8 mouse cellular contexts compared by ENCODE assay signal in the genomic region with DNA sequence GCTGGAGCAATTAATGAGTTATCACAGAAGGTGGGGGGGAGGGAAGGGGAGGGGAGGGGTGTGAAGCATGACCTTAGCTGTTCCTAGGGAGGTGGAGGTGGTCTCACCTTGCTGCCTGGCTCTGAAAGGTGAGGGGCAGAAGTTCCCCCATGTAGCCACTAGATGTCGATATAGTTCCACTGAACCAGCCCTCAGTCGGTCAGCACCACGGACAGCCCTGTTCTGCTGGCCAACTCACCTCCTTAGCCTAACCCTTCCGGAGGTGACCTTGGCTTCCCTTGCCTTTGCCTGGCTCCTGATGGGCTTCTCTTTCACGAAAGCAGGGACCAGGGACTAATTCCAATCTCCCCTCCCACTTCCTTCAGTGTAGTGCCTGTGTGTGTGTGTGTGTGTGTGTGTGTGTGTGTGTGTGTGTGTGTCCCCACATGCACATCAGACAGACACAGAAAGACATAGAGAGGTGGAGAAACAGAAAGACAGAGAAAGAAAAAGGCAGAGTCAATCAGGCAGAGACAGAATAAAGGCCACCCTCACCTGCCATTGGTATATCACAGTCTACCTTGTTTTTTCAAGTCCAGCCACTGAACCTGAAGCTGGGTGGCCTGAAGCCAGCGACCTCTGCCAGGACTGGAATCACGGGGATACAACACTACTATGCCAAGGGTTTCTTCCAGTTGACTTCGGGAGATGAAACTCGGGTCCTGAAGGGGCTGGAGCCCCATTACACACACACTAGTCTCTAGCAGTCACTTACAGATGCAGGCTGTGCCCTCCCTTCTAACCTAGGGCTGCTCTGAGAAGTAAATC.
DNase-seq lines count a peak whose midpoint lies in the region; ATAC-seq lines count a peak whose summit lies in the region.

No protein-coding gene starts in this region.

- no peak overlapping the region for H3K4me3 ChIP-seq in heart, embryonic 11.5 days (ENCODE audit: low read depth, low read length)
- H3K4me3 ChIP-seq in kidney, embryonic 15.5 days (replicated peaks) = no peak overlapping the region

- DNase-seq in frontal cortex, postnatal 25 days (ENCODE audit: low spot score in 2 of 2) = no peak
- peak; percentile 65 for DNase-seq in adipocyte (ENCODE audit: low spot score)
- DNase-seq in lung, postnatal 36 days = peak; percentile 78
- peak; percentile 65 for DNase-seq in ovary, postnatal 36 days (ENCODE audit: low spot score)

- no peak overlapping the region for H3K27ac ChIP-seq in heart, embryonic 11.5 days (ENCODE audit: low read depth, low read length)
- no peak overlapping the region for H3K27ac ChIP-seq in kidney, embryonic 15.5 days

- WGBS in heart, embryonic 11.5 days (ENCODE audit: insufficient replicate concordance) = 35% methylated on average over 9 of the region's 9 CpGs
- 33% methylated on average over 9 of the region's 9 CpGs for WGBS in kidney, embryonic 15.5 days

- H3K27me3 ChIP-seq in heart, embryonic 11.5 days (ENCODE audit: control insufficient read depth, insufficient read depth, low read length) = no peaks in the 10 kb centered on the region
- H3K27me3 ChIP-seq in kidney, embryonic 15.5 days = peaks cover 15% of the 10 kb centered on the region; the same call in 1 of the 2 replicates

- H3K9ac ChIP-seq in heart, embryonic 11.5 days (ENCODE audit: low read depth, low read length) = no peak overlapping the region
- no peak overlapping the region for H3K9ac ChIP-seq in kidney, embryonic 15.5 days

- peaks cover 2% of the 10 kb centered on the region; the same call in 1 of the 2 replicates for H3K4me1 ChIP-seq in heart, embryonic 11.5 days (ENCODE audit: control insufficient read depth, insufficient read depth, low read length)
- no peaks in the 10 kb centered on the region for H3K4me1 ChIP-seq in kidney, embryonic 15.5 days

- peak; percentile 72 for ATAC-seq in frontal cortex, adult (ENCODE audit: low TSS enrichment)
- ATAC-seq in common myeloid progenitor, adult 5-6 weeks (replicated peaks; ENCODE audit: low read depth, poor library complexity, severe bottlenecking) = peak; percentile 93
- ATAC-seq in heart, embryonic 11.5 days (replicated peaks; ENCODE audit: insufficient number of reproducible peaks, low FRiP score, low TSS enrichment) = 0 out of 2 replicates have a peak, but pooled peaks have one; percentile 32
- 0 out of 2 replicates have a peak, but pooled peaks have one; percentile 40 for ATAC-seq in kidney, embryonic 15.5 days (replicated peaks; ENCODE audit: low FRiP score)

- no peaks in the 10 kb centered on the region for H3K9me3 ChIP-seq in heart, embryonic 11.5 days (replicated peaks; ENCODE audit: control insufficient read depth, low read length)
- H3K9me3 ChIP-seq in kidney, embryonic 15.5 days (replicated peaks) = no peaks in the 10 kb centered on the region

- no peaks in the 10 kb centered on the region for H3K36me3 ChIP-seq in heart, embryonic 11.5 days (ENCODE audit: control insufficient read depth, insufficient read depth, low read length)
- no peaks in the 10 kb centered on the region for H3K36me3 ChIP-seq in kidney, embryonic 15.5 days

- no peak overlapping the region for H3K4me2 ChIP-seq in heart, embryonic 11.5 days
- H3K4me2 ChIP-seq in kidney, embryonic 15.5 days = no peak overlapping the region

Comparison
In these comparisons a context has a peak if more than half of its experiments do, and no peak if none do; other contexts are left out.
1. ATAC-seq: peak in every context shown above with its lines; median percentile 93 in common myeloid progenitor, adult 5-6 weeks; 72 in frontal cortex, adult; 40 in kidney, embryonic 15.5 days; 32 in heart, embryonic 11.5 days.
2. DNase-seq: peak in adipocyte (single experiment), lung, postnatal 36 days (single experiment) and ovary, postnatal 36 days (single experiment); none in frontal cortex, postnatal 25 days (0 of 2).